Mouse (Mus musculus): ENCODE data around the gene R3hdm2.

The R3hdm2 gene

DNA sequence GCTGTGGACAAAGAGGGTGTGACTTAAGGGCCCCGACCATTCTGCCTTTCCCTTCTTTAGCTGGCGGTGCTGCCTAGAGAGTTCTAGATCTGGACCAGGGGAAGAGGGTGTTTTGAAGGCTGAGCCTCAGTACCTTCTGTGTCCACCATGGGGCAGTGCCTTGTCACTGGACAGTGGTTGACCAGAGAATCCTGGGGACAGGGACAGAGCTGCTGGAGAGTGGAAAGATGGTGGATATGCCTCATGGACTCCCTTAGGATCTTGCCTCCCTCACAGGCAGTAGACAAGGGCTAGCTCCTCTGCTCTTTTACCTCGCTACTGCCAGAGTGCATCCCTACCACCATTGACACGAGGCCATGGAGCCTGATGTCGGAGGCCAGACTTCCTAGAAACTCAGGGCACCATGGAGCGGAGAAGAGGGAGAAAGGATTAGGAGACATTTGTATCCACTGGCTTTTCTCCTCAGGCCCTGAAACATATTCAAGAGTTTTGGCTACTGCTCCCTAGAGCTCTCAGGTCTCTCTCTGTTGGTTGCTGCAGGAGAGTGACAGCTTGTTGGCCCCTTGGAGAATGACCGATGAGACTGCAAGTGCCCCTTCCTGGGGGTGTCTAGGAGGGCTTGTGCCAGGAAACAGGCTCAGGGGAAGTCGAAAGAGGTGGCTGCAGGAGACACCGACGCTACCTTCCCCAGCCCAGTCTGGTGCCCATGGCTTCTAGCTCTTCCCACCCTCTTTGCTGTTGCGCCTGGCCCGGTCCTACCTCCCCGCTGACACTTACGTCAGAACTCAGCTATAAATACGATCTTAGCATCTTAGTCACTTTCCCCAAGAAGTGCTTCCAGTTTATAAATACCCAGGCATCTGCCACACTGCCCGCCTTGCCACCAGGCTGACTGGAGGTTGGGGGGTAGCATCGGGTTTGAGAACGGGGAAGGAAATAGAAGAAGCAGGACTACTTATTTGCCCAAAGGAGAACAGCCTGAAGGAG lies 25.9 kb upstream of the R3hdm2 start, which contains the start of gene Inhbe:
Inhbe (minus strand) TSS at position 503 of the 987 bp plus-strand sequence.
- DNase-seq (ENCODE audit: low spot score), result no peak

DNA sequence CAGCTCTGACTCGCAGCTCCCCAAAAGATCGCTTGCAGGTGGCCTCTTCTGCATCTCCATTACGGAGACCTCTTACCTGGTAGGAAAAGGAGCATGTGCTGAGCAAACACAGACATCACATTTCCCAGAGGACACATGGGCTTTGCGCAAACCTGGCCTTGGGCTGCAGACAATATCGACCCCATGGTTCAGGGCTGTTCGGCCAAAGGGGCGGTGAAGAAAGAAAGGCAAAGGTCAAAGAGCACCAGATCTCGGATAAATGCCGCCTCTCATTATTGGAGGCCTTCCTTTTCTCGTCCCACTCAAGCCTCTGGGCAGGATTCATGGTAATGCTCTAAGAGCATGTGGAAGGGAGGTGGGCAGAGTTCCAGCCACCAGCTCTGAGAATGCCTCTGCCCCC lies 24.8 kb upstream of the R3hdm2 start:
- DNase-seq (ENCODE audit: low spot score), result no peak

DNA sequence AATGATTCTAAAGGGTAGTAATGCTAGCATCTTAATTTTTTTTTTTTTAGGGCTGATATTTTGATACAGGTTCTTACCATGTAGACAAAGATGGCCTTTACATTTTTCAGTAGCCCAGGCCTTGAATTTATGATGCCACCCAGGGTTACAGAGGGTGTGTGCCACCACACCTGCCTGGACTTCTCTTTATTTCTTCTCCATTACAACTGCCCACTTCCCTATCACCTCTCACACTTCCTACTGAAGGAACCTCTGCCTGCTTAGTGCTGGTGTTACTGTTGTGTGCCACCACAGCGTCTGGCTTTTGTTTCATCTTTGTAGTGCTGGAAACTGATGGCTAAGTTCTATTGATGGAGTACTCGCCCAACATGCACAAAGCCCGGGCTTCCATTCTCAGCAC lies 19.4 kb upstream of the R3hdm2 start:
- no peak for DNase-seq (ENCODE audit: low spot score)

DNA sequence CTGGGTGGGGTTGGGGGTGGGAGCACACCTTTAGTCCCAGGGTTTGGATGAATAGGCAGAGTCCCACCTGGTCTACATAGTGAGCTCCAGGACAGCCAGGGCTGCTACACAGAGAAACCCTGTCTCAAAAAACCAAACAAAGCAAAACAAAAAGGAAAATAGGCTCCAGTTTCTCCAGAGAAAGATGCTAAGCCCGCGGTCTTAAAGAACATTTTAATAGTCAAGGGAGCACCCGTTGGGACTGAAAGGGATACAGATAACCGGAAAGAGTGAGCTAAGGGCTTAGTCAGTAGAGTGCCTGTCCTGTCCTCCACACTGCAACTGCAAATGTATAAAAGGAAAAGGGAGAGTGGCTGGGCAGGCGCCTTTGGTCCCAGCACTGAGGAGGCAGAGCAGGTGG lies 13.0 kb upstream of the R3hdm2 start:
- DNase-seq (ENCODE audit: low spot score), result no peak

DNA sequence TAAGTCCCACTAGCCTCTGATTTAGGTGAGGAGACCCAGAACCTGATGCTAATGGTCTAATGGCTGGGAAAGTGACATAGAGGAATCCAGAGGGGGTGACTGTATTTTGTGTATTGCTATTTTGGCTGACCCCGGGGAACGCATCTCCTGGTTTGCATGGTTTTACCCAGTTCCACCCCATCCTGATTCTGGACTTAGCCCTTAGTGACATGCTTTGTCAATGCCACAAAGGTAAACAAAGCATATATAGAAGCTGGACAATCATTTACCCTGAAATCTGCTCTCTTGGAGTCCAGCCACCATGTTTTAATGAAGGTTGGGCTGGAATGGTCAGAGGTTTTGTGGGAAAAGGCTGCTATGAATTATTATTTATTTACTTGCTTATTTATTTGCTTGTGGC lies 11.9 kb upstream of the R3hdm2 start:
- no peak for DNase-seq (ENCODE audit: low spot score)

DNA sequence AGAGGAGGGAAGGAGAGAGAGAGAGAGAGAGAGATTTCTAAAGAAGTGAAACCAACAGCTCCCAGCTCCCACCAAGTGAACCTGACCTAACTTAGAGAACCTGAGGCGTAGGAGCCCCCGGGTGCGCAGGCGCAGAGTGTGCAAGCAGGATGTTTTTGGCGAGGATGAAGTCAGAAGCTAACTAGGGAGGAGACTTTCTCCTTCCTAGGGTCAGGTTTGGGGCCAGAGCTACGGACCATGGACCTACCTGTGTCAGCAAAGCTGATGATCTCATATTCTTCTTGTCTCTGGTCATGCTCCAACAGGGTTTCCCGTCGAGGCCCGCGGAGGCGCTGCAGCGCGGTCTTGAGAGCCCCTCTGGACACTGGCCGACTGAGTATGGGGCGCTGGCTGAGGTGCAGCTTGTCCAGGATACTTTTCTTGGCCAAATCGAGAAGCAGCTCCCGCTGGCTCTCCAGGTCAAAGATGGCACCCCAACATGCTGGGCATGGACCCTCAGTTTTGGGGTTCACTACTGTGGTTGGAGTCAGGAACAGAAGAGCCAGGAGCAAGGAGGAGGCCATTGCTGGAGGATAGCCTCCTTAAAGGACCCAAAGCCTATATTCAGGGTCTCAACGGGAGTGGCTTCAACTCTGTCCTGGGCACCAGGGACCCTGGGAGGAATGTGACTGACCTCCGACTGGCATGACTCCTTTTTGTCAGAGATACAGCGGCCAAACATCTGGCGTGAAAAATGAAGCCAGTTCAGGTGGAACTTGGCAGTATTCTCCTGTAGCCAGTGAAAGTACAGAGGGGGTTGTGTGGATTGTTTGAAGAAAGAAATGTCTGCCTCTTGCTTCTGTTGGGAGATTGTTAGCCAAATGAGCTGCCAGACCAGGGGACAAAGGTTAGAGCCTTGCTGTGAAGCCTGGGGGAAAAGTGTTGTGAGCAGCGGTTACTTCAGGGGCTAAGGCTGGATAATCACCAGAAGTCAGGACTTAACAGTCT lies 10.0 kb upstream of the R3hdm2 start, which contains the start of gene Inhbc:
Inhbc (minus strand) TSS at position 598 of the 987 bp plus-strand sequence.
- no peak for DNase-seq (ENCODE audit: low spot score)

DNA sequence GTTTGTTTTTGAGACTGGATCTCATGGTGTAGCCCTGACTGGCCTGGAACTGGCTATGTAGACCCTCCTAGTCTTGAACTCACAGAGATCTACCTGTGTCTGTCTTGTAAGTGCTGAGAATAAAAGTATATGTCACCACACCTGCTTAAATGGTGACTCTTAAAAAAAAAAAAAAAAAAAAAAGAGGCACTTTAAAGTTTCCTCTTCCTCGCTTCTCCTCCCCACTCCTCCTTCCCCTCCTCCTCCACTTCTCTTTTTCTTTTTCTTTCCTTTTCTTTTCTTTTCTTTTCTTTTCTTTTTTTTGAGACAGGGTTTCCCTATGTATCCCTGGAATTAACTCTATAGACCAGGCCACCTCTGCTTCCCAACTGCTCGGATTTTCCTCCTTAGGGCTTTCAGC lies 9.1 kb upstream of the R3hdm2 start:
- no peak for DNase-seq (ENCODE audit: low spot score)

DNA sequence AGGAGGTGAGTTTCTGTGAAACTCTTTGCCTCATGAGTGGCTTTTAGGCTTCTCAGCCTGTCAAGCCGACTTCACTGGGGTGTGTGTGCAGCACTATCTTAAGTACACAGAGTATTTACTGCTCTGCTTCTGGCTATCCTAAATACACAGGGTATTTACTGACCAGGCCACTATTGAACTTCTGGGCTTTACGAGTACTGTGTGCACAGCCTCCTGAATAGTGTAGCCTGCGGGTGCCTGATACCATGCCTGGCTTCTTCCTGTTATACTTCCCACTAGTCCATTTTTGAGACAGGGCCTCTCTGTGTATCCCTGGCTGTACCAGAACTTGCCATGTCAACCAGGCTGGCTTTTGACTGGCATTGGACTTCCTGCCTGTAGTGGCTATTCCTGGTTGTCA lies 2.4 kb upstream of the R3hdm2 start:
- no peak for DNase-seq (ENCODE audit: low spot score)

DNA sequence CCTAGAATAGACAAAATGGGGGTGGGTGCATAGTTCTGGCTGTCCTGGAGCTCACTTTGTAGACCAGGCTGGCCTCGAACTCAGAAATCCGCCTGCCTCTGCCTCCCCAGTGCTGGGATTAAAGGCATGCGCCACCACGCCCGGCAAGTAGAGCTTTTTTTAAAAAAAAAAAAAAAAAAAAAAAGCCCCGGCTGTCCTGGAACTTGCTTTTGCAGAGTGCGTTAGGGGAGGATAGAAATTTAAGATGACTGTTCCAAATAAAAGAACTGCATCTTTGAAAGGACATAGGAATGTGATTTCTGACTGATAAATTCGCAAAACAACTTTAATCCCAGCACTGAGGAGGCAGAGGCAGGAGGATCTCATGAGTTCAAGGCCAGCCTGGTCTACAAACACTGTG lies 473 bp upstream of the R3hdm2 start:
- no peak for DNase-seq (ENCODE audit: low spot score)

DNA sequence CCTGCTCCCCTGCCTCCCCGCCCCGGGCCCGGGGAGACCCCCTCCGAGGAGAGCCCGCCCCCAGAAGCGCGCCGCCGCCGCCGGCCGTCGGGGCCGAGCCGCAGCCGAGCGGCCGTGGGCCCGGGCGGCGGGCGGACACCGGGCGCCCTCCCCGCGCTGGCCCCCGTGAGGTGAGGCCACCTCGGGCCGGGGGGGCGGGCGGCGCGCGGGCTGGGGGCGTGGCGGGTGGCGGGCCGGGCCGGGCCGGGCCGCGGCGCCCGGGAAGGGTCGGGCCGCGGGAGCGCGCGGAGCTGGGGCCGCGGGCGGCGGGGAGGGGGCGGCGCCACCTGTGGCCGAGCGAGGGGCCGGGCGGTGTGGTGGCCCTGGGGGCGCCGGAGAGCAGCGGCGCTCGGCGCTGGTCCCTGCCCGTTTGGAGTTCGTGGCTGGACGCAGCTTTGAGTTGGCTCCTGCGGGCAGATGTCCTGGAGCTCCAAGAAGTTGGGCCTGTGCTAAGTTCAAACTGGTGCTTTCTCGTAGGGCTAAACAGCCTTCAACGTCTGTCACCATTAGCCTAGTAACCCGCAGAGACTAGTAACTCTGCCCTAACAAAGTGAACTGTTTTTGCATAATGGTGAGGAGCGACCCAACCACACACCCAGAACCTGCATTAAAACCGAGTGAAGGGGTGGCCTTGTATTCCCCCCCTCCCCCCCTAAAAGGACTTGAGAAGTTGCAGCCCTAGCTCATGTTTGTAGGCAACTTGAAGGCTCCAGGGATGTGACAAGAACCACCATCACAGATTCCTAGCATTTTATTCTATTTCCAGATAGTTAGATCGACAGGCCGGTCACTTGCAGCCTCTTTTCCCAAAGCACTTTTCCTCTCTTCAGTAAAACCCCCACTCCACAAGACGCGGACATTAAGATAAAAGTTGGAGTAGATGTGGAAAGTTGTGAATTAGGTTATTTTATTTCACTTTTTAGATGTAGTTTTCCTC lies 928 bp downstream of the R3hdm2 start:
- DNase-seq (ENCODE audit: low spot score), result peak; percentile 18

DNA sequence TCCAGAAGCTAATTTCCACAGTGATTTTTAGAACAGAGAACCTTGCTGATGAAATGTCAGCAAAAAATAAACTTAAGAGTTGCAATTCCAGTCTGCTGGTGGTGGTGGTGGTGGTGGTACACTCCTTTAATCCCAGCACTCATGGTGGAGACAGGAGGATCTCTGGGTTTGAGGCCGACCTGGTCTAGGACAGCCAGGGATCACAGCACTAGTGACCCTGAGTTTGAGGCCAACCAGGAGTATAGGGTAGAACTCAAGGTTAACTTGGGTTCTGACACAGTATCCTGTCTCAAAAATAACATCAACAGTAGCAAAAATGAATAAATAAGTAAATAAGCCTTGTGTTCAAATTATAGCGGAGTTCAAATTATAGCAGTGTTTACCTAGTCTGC lies 1.6 kb downstream of the R3hdm2 start:
- DNase-seq (ENCODE audit: low spot score), result no peak

DNA sequence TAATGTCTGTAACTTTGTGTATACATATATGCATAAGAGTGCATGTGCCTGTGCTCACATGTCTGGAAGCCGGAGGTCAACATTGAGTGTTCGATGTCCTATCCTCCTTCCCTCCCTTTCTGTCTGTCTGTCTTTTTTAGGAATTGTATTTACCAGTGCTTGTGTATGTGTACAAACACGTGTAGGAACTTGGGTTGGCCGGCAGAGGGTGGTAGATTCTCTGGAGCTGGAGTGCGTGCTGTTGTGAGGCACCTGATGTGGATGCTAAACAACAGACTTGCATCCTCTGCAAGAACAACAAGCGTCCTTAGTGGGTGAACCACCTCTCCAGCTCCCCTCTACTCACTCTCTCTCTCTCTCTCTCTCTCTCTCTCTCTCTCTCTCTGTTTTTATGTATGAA lies 11.6 kb downstream of the R3hdm2 start:
- no peak for DNase-seq (ENCODE audit: low spot score)

DNA sequence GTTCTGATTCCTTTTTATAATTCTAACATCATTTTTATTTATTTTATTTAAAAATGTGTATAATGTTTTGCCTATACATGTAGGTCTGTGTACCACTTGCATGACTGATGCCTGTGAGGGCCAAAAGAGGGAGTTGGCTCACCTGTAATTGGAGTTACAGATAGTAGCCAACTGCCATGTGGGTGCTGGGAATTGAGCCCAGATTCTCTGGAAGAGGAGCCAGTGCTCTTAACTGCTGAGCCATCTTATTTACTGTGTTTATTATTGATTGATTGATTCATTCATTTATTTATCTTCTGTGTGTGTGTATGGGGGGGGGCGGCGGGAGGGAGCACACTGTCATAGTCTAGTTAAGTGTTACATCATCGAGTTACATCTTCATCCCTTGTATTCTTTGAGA lies 24.6 kb downstream of the R3hdm2 start:
- DNase-seq (ENCODE audit: low spot score), result no peak

DNA sequence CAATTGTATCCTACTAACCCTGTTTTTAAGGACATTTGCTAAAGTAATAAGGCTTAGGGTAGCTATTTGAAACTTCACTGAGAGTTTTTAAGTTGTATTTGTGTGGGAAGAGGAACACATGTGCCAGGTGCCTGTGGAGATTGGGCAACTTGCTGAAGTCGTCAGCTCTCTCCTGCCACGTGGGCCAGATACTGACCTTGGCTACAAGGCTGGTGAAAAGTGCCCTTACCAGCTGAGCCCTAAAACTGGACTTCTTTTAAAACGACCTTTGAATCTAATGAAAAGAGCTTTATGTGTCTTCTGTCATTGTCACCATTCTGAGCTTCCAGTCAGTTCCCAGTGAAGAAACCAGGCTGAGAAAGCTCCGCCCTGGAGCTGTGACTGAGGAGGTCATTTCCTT lies 27.3 kb downstream of the R3hdm2 start:
- DNase-seq (ENCODE audit: low spot score), result no peak

DNA sequence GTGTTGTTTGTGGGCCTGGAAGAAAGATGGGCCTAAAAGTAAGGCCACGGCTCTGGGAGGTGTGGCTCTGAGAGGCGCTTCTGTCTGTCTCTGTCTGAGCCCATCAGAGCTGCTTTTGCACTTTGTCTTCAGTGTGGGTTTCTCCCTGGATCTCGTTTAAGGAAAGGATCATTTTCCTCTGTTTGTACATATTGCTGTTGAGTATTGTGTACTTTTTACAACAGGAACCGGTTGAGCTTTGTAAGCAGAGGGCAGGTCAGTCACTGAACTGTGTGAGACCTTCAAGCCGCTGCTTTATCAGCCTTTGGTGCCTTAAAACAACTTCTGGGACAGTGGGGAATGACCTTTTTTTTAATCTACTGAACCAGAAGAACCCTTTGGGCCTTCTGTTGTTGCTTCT lies 32.0 kb downstream of the R3hdm2 start:
- no peak for DNase-seq (ENCODE audit: low spot score)

DNA sequence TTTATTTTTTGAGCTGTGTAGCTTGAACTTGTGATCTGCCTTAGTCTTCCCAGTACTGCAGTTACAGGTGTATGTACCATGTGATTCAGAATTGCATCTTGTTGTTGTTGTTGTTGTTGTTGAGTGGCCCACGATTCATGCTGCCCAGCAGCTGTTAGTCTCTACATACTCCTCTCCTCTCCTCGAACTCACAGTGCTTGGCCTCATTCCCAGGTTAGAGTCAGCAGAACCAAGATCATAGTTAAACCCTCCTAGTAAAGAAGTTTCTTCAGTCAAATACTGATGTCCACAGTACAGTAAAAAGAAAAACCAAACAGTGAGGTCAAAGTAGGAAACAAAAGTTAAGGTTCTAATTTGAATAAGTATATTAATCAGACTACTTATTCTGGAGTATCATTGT lies 32.6 kb downstream of the R3hdm2 start:
- no peak for DNase-seq (ENCODE audit: low spot score)

DNA sequence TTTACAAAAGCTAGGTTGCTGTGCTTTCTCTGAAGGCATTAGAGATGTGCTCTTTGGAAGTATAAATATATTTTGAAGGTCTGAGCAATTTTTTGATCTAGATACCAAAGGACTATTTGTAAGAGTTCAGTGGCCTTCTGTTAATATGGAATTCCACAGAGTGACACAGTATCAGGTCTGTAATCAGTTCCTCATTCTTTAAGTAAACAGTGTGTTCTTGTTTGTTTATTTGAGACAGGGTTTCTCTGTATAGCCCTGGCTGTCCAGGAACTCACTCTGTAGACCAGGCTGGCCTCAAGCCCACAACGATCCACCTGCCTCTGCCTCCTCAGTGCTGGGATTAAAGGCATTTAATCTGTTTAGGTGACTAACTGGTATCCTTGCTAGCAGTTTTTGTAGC lies 33.5 kb downstream of the R3hdm2 start:
- DNase-seq (ENCODE audit: low spot score), result no peak

DNA sequence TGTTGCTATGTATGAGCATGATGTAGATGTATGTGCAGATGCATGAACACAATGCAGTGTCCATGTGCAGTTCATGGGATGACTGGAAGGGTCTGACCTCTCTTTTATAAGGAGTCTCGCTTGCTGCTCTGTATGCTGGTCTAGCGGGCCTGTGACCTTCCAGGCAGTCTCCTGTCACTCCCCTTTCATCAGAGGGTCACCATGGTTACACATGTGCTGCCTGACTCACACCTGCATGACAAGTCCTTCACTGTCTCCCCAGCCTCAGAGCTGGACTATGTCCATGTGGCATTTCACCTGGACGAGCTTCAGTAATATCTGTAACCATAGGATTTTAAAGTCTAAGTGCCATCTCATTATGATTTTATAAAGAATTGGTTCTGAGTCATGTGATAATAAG lies 34.0 kb downstream of the R3hdm2 start:
- DNase-seq (ENCODE audit: low spot score), result no peak

DNA sequence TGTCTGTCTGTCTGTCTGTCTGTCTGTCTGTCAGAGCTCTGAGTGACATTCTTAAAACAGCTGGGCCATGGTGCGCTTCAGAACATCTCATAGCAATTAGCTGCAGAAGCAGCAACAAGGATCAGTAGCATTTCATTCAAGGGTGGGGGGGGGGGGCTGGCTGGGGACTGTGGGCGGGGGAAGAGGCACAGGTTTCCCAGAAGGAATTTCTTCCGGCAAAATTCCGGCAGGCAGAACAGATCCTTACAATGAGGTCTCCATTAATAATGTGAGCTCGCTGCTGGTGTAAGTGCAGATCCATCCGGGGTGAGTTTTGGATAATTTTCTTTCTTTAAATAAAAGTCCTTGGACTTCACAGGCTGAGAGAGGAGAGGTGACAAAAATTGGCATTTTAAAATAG lies 40.0 kb downstream of the R3hdm2 start:
- no peak for DNase-seq (ENCODE audit: low spot score)

DNA sequence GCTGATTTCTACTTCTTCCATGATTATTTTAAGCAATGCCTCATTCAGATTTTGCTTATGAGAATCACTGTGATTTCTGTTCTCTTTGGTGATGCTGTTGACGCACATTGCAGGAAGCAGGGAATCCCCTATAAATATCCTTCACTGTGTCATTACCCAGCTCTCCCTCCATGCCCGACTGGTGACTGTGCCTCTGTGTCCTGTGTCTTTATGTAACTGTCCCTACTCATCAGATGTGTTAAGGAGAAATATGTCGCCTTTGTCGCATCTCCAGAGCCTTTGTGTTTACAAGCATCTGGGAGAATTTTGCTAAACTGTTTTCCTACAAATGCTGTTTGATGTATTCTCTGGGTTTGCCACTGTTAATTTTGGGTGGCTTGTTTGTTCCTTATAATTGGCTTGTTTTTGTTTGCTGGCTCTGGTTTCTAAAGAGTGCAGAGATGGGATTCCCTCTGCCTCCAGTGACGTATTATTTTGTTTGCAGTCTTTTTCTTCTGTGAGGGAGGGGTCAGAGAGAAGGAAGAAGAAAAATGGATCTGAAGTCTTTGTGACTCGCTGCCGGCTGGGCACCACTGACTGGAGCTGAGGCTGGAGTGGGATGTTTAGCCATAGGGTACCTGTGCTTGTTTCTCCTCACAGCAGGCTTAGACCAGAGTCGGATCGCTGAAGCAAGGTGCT lies 40.7 kb downstream of the R3hdm2 start:
- no peak for DNase-seq (ENCODE audit: low spot score)

DNA sequence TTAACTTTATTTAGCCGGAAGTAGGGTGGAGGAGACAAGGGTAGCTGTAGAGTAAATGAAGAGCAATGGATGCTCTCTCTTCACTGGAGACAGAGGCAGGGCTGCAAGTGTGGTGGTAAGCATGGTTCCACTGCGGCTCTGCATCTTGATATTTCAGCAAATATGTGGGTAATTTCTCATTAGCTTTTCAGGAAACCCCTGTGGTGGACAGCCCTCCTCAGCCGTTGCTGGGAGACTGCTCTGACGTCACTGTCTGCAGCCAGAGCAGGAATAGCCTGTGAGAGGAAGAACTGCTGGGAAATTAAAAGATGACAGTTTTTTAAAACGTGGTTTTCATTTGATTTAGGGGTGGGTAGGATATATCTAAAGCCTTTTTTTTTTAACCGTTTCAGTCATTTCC lies 41.9 kb downstream of the R3hdm2 start:
- no peak for DNase-seq (ENCODE audit: low spot score)

All from urinary bladder, postnatal 10 days (tissue).